Mouse (Mus musculus) urinary bladder, adult 18-20 months (tissue): ENCODE measurements around the gene Degs2.

Experiments used
- DNase-seq, 2 experiments: peaks; one replicate each; pipeline ENCODE4 v3.0.0; 2022; ENCODE audit warnings: low spot score in 2 of 2, mixed read lengths in 2 of 2

Gene Degs2

GRCm38 (mm10) chr12:108653358-108654335, 48.5 kb downstream of the Degs2 start:
- DNase-seq, result no peak

GRCm38 (mm10) chr12:108651053-108651660, 51.0 kb downstream of the Degs2 start:
- peak in 1 of 2 experiments; percentile 31 for DNase-seq

- no peak for DNase-seq
These were observed 54.3 kb downstream of the Degs2 start for GRCm38 (mm10) chr12:108647784-108648183.

DNA sequence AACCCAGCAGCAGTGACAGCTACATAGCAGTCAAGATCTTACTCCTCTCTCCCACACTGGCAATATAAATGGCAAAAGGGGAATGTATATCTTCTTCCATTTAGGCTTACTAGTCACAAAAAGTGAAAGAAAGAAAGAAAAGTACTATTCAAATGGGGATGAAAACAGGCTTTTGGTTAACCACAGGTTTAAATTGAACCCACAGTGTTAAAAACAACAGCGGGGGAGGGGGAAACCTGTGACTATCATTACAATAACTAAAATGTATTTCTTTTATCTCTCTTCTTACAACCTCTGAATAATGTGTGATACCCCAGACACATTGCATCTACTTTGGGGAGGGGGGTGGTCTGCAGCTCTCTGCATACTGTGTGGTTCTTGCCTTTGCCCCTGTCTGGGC, 55.9 kb downstream of the Degs2 start:
- no peak for DNase-seq

DNA sequence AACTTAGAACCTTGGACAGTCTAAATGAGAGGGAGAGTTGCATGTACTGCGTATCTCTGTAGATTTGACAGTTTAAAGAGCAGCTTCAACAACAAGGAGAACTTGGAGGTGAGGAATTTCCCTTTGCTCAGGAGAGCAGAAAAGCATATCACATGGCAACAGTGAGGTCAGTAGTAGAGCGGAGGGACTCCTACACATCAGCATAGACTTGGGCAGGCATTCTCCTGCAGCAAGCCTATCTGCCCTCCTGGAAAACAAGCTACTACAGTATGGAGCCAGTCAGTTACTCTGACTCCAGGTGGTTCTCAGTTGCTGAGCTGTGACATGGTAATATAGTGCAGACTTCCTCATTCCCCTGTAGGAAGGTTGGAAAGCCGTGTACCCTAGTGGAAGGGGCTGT, 60.1 kb downstream of the Degs2 start:
- DNase-seq, result no peak

GRCm38 (mm10) chr12:108639126-108639525, 63.0 kb downstream of the Degs2 start:
- DNase-seq, result no peak

DNA sequence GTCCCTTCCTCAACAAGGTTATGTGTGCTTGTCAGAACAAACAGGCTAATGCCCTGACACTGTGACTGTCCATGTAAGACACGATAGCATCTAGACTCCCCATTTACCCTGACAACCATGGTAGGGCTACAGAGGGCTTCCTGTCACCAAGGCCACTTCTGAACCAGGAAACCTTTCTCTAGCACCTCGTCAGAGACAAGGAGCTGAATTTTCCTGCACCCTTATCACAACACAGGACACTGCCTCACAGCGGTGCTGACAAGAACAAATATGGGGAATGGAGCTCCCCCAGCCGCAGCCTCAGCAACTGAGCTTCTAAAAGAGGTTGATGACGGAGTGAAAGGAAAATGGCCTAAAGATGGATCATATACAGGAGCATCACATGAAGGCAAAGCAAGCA, 64.7 kb downstream of the Degs2 start:
- DNase-seq, result no peak

DNA sequence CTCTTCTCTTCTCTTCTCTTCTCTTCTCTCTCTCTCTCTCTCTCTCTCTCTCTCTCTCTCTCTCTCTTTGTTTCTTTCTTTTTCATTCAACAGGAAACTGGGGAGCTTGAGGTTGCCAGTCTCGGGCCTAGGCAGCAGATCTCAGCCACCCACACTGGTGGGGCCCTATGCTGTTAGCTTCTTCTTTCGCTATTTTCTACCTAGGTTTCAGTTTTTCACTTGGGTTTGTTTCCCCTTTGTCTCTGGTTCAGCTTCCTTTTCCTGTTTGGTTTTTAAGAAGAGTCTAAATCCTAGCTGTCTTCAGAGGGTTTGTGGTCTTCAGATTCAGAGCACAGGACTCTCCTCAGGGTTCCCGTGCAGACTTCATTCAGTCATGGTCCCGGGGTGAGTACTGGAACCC, 66.6 kb downstream of the Degs2 start:
- no peak for DNase-seq

- no peak for DNase-seq
These were observed 68.1 kb downstream of the Degs2 start for GRCm38 (mm10) chr12:108634031-108634430.

GRCm38 (mm10) chr12:108632501-108632900, 69.6 kb downstream of the Degs2 start:
- no peak for DNase-seq

GRCm38 (mm10) chr12:108630741-108631688, 71.1 kb downstream of the Degs2 start:
- DNase-seq, result peak in 1 of 2 experiments; percentile 19

GRCm38 (mm10) chr12:108629556-108629955, 72.6 kb downstream of the Degs2 start:
- no peak for DNase-seq
